Mouse (Mus musculus) retina, postnatal 1 day (tissue): ENCODE measurements at regions not wholly inside any gene's neighbourhood (a gene's known extent, or its start where the extent isn't known, plus 50 kb on each side); places are given as distances from the start of the nearest gene placed in this dataset.

ENCODE experiments used
- DNase-seq: peaks from one replicate; pipeline ENCODE4 v3.0.0-alpha.2; 2012

- DNase-seq, result no peak
These were observed 57.0 kb downstream of the Mbl2 start for GRCm38 (mm10) chr19:30289721-30290120.

GRCm38 (mm10) chr19:30295263-30295704, 62.5 kb downstream of the Mbl2 start:
- DNase-seq, result peak; percentile 84

- no peak for DNase-seq
These were observed 63.3 kb downstream of the Mbl2 start for GRCm38 (mm10) chr19:30296024-30296423.

- DNase-seq, result no peak
These were observed 66.8 kb downstream of the Mbl2 start for GRCm38 (mm10) chr19:30299536-30299935.

GRCm38 (mm10) chr19:30302281-30302680, 69.5 kb downstream of the Mbl2 start:
- DNase-seq, result no peak

GRCm38 (mm10) chr19:30306379-30306778, 73.6 kb downstream of the Mbl2 start:
- DNase-seq, result no peak

GRCm38 (mm10) chr19:30306919-30307318, 74.2 kb downstream of the Mbl2 start:
- DNase-seq, result no peak

GRCm38 (mm10) chr19:30317314-30317713, 84.6 kb downstream of the Mbl2 start:
- DNase-seq, result no peak

GRCm38 (mm10) chr19:30327693-30328092, 95.0 kb downstream of the Mbl2 start:
- no peak for DNase-seq

GRCm38 (mm10) chr19:30328886-30329285, 96.1 kb downstream of the Mbl2 start:
- DNase-seq, result no peak

- DNase-seq, result no peak
These were observed 98.0 kb downstream of the Mbl2 start for GRCm38 (mm10) chr19:30330792-30331191.

GRCm38 (mm10) chr19:30331850-30332249, 99.1 kb downstream of the Mbl2 start:
- DNase-seq, result no peak

GRCm38 (mm10) chr19:30344401-30344800, 111.7 kb downstream of the Mbl2 start:
- no peak for DNase-seq

GRCm38 (mm10) chr19:30348924-30349323, 116.2 kb downstream of the Mbl2 start:
- no peak for DNase-seq

- DNase-seq, result peak; percentile 51
These were observed 122.2 kb downstream of the Mbl2 start for GRCm38 (mm10) chr19:30354981-30355380.

GRCm38 (mm10) chr19:30358961-30359360, 126.2 kb downstream of the Mbl2 start:
- peak; percentile 85 for DNase-seq

- DNase-seq, result no peak
These were observed 139.2 kb downstream of the Mbl2 start for GRCm38 (mm10) chr19:30371901-30372300.

- DNase-seq, result no peak
These were observed 147.0 kb downstream of the Mbl2 start for GRCm38 (mm10) chr19:30379767-30380166.

GRCm38 (mm10) chr19:30380515-30381206, 147.9 kb downstream of the Mbl2 start:
- no peak for DNase-seq

GRCm38 (mm10) chr19:30393791-30394190, 155.7 kb downstream of the Dkk1 start:
- no peak for DNase-seq

GRCm38 (mm10) chr19:30406943-30407342, 142.5 kb downstream of the Dkk1 start:
- DNase-seq, result no peak

GRCm38 (mm10) chr19:30419556-30420280, 129.7 kb downstream of the Dkk1 start:
- peak; percentile 66 for DNase-seq

GRCm38 (mm10) chr19:30425627-30426026, 123.8 kb downstream of the Dkk1 start:
- DNase-seq, result no peak

- peak; percentile 39 for DNase-seq
These were observed 122.0 kb downstream of the Dkk1 start for GRCm38 (mm10) chr19:30427484-30427883.
